Mouse (Mus musculus) spleen, postnatal 36 days (tissue): ENCODE data around the gene Gm960.

Source experiments
- DNase-seq, 2 experiments: peaks; one replicate each; pipeline ENCODE4 v3.0.0; 2022; ENCODE audit warnings: low spot score in 2 of 2, mixed read lengths in 1 of 2

The Gm960 gene

DNA sequence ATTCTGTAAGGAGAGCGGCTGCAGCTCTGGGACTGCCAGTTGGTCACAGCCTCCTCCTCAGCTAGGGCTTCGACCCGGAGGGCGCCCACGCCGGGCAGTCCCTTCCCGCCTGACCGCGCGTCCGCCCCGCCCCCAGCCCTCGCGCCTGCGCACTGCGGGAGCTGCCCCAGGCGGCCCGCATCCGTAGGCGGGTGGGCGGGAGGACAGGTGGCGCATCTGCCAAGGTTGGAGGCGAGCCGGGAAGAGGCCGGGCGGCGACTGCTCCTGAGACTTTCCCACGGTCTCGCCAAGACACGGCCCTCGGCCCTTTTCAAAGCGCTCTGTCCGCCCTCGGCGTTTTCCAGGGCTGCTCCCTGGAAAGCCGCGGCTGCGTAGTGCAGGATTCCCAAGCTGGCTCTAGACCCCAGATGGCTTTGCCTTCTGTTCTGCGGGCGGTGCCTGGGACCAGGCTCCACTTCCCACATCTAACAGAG is at the start of gene Gm960:
Gene Gm960 (minus strand): TSS at position 464 of the 473 bp plus-strand sequence.
- no peak for DNase-seq

DNA sequence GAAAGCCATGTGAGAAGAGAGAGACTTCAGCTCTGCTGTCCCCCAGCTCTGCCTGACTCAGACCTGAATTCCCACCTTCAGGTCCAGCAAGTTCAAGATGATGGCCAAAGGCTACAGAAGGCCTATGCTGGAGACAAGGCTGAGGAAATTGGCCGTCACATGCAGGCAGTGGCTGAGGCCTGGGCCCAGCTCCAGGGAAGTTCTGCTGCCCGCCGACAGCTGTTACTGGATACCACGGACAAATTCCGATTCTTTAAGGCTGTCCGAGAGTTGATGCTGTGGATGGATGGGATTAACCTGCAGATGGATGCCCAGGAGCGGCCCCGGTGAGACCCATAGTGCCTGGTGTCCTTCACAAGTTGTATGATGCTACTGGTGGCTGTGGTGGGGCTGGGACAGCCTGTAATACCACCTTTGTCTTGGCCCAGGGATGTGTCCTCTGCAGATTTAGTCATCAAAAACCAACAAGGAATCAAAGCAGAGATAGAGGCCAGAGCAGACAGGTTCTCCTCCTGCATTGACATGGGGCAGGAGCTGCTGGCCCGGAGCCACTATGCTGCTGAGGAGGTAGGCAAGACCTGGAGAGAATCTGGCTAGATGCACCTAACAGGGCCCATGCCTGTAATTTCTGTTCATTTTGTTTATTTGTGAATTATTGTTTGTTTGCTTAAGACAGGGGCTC is 49.3 kb upstream of the Gm960 start:
- no peak for DNase-seq

DNA sequence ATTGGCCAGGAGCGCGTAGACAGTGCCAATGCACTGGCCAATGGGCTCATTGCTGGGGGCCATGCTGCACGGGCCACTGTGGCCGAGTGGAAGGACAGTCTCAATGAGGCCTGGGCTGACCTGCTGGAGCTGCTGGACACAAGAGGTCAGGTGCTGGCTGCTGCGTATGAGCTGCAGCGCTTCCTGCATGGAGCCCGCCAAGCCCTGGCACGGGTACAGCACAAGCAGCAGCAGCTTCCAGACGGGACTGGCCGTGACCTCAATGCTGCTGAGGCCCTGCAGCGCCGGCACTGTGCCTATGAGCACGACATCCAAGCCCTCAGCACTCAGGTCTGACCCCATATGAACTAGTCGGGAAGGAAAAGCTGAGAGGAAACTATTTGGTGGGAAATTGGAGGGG is 48.1 kb upstream of the Gm960 start:
- no peak for DNase-seq

DNA sequence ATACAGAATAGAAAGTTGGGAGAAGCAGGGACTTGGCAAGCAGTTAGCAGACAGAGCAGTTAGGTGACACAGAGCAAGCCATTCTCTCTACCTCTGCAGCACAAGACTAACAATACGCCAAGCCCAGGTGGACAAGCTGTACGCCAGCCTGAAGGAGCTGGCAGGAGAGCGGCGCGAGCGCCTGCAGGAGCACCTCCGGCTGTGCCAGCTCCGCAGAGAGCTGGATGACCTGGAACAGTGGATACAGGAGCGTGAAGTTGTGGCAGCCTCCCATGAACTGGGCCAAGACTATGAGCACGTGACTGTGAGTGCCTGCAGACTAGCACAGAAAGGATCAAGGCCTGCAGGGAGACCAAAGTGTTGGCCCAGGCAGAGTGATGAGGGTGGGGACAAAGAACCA is 47.2 kb upstream of the Gm960 start:
- DNase-seq = no peak

DNA sequence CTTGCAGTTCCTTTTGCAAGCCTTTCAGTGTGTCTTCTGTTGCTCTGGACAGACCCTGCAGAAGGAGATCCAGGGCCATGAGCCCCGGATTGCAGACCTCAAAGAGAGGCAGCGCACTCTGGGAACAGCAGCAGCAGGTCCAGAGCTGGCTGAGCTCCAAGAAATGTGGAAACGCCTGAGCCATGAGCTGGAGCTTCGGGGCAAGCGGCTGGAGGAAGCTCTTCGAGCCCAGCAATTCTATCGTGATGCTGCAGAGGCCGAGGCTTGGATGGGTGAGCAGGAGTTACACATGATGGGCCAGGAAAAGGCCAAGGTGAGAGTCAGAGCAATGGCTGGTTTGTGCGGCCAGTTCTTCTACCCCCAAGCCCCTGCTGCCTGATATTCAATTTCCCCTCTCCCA is 46.6 kb upstream of the Gm960 start:
- no peak for DNase-seq

DNA sequence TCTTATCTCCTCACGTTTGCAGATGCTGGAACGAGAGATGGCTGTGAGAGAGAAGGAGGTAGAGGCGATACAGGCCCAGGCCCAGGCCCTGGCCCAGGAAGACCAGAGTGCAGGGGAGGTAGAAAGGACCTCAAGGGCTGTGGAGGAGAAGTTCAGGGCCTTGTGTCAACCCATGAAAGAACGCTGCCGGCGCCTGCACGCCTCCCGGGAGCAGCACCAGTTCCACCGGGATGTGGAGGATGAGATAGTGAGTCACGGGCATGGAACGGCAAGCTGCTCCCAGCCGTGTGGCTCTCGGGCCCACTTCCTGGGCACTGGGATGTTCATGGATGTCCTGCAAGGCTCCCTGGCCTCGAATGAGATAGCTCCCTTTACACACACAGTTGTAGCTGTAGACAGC is 45.6 kb upstream of the Gm960 start:
- DNase-seq = no peak

DNA sequence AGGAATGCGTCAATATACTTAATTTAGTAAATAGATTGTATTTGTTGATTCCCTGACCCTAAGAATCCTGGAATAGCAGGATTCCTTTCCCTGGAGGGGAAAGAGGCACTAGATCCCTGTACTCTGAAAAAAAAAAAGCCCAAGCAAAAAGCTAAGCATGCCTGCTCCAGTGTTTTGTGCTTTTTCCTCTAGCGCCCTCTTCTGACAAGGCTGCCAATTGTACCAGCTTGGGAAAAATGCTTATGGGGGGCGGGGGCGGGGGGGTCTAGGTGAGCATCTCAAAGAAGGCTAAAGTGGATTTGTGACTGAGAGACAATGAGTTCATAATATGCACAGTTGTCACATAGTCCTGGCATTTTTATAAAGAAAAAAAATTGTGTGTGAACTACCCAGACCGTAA is 45.1 kb upstream of the Gm960 start:
- DNase-seq = no peak

DNA sequence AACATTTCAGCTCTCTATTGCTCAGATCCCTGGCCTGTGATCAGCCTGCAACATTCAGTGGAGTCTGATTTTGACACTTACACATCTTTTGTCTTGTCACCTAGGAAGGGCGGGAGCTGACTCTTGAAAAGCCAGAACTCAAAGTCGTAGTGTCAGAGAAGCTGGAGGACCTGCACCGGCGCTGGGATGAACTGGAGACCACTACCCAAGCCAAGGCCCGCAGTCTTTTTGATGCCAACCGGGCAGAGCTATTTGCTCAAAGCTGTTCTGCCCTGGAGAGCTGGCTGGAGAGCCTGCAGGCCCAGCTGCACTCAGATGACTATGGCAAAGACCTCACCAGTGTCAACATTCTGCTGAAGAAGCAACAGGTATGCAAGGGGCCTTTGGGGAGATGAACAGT is 43.8 kb upstream of the Gm960 start:
- DNase-seq = no peak

DNA sequence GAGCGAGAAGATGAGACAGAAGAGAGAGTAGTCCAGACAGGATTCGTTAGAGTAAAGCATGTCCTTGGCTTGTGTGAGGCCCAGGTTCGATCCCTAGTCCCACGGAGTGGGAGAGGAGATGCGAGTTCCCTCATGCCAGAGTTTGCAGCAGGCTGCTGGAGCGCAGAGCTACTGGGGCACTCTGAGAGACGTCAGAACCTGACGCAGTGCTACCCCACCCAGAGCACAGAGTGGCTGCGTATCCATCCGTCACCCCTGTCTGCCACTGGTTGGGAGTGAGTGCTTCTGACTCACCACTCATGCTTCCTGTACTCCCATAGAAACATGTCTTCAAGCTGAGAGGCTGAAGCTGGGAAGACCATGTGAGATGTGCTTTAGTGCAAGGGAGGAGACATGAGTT is 43.0 kb upstream of the Gm960 start:
- DNase-seq = no peak

DNA sequence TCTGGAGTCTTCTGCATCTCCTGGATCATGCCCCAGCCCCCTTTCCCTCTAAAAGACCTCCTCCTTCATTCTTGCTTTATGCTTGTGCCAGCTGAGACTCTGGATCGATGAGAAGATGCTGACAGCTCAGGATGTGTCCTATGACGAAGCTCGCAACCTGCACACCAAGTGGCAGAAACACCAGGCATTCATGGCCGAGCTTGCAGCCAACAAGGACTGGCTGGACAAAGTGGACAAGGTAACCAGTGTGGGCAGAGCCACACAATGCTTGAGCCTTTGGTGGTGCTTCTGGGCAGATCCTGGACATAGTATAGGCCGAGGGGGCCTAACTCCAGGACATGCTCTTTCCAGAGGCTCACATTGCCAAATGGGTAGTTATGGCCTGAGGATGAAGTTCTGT is 41.3 kb upstream of the Gm960 start:
- DNase-seq = no peak

DNA sequence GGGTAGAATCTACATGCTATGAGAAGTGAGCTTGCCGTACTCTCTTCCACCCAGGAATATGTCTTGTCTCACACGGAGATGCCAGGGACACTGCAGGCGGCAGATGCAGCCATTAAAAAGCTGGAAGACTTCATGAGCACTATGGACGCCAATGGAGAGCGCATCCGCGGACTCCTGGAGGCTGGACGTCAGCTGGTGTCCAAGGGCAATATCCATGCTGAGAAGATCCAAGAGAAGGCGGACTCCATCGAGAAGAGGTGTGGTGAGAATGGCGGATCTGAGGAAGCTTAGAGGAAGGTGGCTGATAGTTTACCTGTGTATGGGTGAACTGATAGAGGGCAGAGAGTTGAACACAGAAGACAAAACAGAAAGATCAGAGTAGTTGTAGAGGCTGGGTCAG is 40.6 kb upstream of the Gm960 start:
- DNase-seq = no peak

DNA sequence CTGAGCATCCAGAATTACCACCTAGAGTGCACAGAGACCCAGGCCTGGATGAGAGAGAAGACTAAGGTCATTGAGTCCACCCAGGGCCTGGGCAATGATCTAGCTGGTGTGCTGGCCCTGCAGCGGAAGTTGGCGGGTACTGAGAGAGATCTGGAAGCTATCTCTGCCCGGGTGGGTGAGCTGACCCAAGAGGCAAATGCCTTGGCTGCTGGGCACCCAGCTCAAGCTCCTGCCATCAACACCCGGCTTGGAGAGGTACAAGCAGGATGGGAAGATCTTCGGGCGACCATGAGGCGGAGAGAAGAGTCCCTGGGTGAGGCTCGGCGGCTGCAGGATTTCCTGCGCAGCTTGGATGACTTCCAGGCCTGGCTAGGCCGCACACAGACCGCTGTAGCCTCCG is 39.4 kb upstream of the Gm960 start:
- no peak for DNase-seq

DNA sequence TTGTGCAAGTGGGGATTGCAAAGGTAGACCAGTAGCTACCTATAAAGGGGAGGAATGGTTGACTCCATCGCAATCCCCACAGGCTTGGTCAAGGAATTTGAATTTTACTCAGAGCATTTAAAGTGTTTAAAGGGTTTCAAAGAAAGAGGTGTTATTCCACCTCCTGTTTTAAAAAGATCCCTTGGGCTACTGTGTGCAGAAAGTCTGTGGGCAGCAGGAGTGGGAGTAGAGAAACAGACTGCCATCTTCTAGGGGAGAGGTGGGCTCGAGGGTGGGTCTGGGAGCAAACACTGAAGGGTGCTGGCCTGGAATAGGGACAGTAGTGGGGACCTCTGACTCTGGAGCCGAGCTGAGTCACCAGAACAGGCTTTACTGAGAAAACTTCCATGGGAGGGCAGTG is 34.6 kb upstream of the Gm960 start:
- DNase-seq = no peak

DNA sequence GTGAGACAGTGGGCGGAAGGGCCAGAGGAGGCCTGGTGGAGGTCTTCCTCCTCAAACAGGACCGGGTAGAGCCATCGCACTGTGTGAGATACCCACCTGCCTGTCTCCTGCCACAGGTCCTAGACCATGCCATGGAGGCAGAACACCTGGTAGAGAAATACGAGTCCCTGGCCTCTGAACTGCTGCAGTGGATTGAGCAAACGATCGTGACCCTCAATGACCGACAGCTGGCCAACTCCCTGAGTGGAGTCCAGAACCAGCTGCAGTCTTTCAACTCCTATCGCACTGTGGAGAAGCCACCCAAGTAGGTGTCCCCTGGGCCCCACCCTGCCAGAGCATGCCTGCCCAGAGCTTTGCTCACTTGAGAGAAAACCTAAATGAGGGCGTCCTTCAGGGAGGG is 30.7 kb upstream of the Gm960 start:
- DNase-seq = no peak

DNA sequence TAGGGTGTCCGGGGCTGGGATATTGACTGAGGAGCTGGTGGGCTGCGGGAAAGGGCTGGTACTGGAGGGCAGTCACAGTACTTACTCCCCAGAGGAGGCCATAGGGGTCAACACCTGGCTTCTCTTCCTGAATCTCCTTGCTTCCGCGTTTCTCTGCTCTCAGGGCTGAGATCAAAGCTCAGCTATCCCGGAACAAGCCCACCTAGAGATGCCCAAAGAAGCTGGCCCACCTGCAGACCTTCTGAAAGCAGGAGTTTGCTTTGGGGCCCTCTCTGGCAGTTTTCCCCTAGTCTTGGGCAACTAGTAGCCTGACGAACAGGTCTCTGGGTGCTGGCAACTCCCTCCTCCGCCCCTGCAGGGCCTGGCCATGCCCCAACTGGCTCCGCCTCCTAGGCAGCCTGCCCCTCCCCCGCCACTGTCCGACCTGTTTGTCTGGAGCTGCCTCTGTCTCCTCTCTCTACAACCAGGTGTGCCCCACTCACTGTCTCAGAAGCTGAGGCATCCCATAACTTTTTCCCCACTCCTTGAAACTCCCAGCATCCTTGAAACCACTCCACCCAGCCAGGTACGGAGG is 22.3 kb upstream of the Gm960 start:
- no peak for DNase-seq

DNA sequence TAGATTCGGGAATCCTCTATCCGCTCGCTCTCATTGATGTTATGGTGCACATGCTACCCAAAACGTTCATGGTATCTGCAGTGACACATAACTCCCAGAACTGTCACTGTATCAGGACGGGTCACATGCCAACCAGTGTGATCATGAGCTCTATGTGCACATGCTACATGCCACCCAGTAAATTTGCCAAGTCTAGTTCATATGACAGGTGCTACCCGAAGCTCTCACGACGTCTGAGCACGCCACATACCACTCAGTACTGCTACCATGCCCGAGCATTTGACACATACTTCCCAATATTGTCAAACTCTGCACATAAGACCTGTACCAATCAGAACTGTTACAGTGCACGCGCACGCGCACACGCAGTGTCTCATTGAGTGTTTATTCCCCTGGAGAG is 21.6 kb upstream of the Gm960 start:
- DNase-seq = no peak

DNA sequence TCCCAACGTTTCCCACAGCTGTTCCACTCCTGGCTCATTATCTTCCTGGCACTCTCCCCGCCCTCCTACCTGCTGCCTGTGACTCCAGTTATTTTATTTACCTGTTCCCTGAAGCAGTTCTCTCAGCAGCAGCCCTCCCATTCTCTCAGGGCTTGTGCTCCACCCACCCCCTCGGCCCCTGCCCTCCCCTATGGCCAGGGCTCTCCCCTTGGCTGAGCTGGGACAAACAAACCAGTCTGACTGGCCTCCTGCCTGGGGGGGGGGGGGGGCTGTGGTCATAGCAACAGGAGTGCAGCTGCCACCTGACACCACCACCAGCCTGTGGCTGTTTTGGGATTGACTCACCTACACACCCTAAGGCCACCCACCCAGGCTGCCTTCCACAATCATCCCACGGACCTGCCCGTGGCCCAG is 20.9 kb upstream of the Gm960 start:
- no peak for DNase-seq

DNA sequence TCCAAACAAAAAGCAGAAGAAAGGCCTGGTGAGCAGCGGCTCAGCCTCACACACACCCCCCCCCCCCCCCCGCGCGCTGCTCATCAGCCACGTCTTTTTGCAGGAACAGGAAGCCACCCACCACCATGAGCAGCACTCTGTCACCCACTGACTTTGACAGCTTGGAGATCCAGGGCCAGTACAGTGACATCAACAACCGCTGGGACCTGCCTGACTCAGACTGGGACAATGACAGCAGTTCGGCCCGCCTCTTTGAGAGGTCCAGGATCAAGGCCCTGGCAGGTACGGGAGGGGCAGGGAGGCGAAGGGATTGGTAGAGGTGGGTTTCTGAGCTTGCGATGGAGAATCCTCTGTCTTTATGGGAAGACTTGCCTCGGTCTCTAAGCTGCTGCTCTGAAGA is 20.2 kb upstream of the Gm960 start:
- DNase-seq = no peak

DNA sequence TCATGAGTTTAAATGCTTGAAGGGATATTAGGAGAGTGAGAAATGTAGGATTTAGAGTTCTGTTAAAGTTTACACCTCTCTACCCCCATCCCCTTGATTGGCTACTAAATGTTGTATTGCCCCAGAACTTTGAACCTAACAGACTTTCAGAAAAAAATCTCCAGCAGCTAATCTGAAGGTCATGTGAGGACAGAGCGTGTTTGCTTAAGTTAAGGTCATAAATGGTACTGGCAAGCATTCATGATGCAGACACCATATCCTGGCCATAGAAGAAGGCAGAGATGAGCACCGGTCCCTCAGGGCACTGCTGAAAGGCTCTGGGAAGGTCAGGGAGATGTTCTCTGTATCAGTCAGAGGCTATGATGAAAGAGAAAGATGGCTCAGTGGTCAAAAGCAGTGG is 18.8 kb upstream of the Gm960 start:
- no peak for DNase-seq

DNA sequence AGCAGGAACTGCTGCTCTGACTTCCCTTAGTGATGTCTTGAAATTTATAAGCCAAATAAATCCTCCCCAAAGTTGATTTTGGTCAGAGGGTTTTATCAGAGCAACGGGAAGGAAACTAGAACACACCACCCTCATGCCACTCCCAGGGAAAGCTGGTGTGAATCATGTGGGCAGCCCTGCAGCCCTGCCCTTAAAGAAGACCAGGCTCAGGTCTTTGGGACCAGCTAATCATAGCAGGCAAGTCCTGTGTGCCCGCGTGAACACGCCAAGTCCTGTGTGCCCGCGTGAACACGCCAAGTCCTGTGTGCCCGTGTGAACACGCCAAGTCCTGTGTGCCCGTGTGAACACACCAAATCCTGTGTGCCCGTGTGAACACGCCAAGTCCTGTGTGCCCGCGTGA is 18.3 kb upstream of the Gm960 start:
- DNase-seq = no peak

DNA sequence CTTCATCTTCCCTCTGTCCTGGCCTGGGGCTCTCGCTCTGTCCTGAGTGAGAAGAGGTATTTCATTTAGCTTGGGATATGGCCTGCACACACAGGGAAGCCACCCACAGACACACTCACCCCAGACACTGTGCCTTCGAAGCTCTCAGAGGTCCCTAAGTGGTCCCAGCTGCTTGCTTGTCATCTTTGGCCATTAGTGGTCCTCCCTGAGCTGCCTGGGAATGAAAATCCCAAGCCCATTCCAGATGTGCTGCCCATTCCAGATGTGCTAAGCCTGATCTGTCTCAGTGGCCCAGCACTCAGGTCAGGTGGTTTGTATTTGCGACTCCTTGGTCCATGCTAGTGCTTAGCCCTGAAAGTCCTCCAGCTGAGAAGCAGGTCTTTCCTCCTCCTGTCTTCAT is 15.4 kb upstream of the Gm960 start:
- DNase-seq = no peak

DNA sequence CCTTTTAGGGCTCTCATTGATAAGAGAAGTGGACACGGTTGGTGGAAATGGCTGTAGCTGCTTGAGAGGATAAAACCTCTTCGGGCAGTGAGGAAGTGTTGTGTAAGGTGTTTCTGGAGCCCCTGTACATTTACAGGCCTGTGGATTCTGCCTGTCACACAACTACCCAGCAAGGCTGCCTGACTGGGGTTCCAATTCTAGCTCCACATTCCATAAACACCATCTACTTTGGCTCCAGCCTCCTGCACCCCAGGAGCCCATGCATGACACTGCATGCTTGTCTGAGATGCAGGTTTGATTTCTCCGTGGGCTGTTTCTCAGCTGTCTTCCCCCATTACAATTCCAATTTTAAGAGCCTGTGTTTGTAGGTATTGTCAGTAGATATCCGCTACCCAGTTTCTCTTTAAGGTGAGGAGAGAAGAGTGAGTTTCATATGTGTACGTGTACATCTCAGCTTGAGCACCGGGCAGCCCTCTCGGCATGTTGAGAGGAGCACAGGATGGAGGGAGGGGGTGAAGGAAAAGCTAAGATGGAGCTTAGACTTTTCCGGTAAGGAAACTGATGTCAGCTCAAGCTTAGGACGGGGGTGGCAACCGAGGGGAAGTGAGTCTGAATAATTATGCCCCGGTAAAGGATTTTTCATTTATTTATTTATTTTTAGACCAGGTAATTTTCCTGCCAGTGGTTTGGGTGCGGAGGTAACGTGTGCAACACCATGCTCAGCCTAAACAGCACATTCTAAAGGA is 14.5 kb upstream of the Gm960 start:
- DNase-seq = no peak

DNA sequence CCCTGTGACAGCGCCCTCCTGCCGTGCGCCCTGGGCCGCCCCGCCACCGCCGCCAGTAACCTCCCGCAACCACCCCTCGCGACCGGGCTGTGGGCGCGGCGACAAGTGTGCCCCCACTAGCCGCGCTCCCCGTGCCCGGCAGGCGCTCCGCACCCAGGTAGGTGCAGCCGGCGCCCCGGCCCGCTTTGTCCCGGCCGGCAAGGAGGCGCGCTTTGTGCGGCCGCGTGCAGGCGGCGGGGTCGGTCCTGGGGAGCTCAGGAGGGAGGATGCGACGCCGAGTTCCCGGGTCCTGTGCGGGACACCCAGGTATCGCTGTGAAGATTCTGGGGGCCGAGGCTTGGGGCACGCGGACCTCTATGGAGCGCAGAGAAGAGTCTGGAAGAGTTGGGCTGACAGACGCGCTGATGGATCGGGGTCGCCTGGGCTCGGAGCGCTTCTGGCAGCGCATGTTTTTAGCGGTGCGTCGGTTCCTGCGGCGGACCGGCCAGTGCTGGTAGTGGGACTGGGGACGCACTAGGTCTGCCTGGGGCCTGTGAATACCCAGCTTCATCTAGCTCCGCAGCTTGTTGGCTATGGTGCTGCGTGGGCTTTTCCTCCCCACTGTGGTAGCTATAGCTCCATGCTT is 13.8 kb upstream of the Gm960 start:
- DNase-seq = no peak
